Mouse (Mus musculus): ENCODE measurements around the gene Unc5b.

Unc5b gene

GRCm38 (mm10) chr10:60820552-60820951, 10.8 kb downstream of the Unc5b start:
- peak; percentile 81 for DNase-seq

DNA sequence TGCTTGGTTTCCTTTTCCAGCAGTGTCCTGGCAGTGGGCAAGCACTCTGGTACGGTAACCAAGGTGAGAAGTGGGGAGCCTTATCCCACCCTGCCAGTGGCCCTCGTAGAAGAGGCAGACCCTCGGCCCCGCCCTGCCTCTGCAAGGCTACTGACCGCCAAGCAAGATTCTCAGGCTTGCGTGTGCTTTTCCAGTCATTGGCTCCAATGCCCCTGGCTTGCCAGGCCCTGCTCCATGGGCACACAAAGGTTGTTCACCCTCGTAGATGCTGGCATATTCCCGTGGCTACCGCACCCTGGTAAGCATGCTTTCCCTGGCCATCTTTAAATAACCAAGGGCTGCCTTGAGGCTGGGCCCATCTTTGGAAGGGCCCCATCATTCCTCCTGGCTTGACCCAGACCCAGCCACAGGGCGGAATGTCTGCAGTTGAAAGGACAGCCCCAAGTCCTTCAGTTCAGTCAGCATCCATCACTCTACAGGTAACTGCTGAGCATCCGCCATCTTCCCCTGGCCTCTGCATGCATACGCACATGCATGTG, 11.7 kb downstream of the Unc5b start:
- DNase-seq = no peak

DNA sequence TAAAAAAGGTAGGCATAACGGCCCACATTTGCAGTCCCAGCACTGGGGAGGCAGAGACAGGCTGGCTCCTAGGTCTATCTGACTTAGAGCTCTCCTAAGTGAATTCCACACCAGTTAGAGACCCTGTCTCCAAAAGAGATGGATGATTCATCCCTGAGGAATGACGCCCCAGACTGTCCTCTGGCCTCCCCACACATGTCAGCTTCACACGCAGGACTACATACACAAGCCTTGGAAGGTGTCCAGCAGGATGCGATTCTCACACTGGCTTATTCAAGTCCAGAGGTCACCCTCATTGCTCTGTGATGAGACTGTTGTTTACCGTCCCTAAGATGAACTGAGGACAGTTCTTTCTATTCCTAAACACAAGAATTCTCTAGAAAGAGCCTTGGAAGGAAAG, 12.2 kb downstream of the Unc5b start:
- no peak for DNase-seq

- DNase-seq = no peak
Observed at GRCm38 (mm10) chr10:60818708-60819107, 12.7 kb downstream of the Unc5b start.

- no peak for DNase-seq
Observed at GRCm38 (mm10) chr10:60817868-60818267, 13.5 kb downstream of the Unc5b start.

DNA sequence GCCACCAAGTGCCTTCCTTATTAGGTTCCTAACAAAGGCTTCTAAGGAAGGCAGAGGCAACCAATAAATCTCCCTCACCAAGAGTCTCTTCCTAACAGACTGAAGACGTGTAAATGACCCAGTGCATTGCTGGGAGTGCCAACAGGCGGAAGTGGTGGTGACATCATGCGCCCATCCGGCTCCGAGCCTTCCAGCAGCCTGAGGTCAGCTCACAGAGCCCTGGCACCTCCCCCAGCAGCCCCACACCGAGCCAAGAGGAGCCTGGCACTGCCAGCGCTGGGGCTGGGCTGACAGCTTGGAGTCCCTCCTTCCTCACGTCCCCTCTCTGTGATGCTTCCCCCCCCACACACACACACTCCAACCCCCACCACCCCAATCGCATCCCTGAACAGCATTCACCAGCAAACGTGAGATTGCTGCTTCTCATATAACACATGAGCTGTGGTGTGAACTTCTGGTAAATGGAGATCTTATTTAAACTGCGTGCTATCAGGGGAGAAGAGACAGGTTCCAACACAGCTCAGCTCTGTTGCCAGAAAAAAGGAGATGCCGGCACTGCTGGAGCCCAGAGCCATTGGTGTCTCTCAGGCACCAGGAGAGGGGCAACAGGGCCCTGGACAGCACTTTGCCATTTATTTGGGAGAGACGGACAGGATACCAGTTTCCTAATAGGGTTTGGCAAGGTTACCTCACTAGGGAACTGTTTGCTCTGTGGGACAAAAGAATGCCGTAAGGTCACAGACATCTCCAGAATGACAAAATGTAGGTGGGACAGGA, 14.3 kb downstream of the Unc5b start:
- peak; percentile 59 for DNase-seq

DNA sequence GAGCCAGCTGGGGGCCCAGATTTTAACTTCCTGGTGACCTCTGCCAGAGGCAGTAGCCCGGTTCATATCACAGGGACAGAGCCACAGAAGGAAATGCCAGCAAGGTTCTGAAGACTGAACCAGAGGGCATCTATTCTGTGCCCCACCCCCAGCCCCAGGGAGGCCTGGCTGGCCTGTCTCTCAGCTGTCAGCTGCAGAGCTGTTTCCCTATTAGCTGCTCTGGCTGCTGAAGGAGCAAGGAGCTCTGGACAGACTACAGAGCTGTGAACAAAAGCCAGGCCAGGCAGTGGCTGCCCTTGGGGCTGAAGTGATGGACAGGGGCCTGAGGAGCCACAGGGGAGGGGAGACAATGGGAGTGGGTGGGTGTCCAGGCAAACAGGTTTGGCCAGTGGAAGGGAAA, 15.5 kb downstream of the Unc5b start:
- DNase-seq = peak; percentile 50

- DNase-seq = no peak
Observed at GRCm38 (mm10) chr10:60815059-60815458, 16.3 kb downstream of the Unc5b start.

- no peak for DNase-seq
Observed at GRCm38 (mm10) chr10:60814444-60815057, 16.8 kb downstream of the Unc5b start.

DNA sequence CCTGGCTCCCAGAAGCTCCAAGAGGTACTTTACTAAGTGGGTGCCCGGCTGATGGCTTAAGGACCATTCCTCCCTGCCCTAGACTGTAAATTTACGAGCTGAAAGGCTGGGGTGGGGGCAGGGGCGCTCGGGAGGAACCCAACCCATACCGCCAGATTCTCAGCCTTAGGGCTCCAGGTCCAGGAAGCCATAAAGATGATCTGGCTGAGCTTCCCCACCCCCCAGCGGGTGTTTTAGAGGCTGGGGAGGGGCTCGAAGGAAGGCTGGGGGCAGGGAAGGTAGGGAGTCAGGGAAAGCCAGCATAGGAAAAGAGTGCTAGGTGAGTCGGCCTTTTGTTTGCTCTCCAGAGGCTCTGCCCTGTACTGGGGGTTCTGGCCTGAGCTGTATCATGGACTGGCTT, 17.8 kb downstream of the Unc5b start:
- DNase-seq = no peak

GRCm38 (mm10) chr10:60811792-60812525, 19.4 kb downstream of the Unc5b start:
- DNase-seq = no peak

DNA sequence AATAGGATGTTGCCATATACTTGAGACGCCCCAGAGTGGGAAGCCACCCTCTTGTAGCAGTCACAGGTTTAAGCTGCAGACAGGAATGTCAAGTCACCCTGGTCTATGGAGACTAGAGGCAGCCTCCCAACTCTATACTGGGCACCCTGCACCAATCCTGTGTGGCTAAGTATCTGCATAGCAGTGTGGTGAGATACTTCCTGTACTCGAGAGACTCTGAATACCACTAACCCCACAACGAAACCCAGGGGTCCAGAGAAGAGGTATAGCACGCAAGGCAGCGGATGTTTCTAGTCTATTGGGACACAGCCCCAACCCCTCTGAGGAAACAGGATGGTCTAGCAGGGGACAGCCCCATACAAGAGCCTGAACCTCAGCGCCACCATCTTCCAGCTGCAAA, 22.9 kb downstream of the Unc5b start:
- no peak for DNase-seq

DNA sequence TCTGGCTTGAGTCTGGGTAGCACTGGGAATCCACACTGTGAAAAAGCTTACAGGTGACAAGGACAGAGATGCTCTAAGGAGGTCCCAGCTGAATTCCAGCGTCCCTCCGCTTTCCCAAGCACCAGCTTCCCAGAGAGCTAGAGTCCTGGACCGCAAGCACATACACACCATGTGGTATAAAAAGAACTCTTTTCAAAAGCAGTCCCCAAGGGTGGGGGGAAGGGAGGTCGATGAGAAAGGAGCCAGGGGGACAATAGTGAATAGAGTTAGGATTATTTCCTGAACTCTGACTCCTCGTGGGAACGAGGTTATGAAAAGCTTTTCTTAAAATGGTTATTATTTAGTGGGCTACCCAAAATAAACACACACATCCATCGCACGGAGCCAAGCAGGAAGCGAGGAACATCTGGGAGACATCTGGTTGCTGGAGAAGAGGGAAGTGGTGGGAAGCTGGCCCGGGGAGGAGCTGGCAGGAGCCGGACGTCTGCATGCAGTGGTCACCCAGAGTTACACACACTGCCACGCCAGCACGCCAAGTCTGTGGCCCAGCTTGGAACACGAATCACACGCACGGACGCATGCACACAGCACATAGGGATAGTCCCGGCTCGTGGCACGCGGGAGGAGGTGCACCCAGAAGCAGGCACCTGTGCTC, 23.7 kb downstream of the Unc5b start:
- no peak for DNase-seq

- DNase-seq = no peak
Observed at GRCm38 (mm10) chr10:60806207-60806538, 25.2 kb downstream of the Unc5b start.

DNA sequence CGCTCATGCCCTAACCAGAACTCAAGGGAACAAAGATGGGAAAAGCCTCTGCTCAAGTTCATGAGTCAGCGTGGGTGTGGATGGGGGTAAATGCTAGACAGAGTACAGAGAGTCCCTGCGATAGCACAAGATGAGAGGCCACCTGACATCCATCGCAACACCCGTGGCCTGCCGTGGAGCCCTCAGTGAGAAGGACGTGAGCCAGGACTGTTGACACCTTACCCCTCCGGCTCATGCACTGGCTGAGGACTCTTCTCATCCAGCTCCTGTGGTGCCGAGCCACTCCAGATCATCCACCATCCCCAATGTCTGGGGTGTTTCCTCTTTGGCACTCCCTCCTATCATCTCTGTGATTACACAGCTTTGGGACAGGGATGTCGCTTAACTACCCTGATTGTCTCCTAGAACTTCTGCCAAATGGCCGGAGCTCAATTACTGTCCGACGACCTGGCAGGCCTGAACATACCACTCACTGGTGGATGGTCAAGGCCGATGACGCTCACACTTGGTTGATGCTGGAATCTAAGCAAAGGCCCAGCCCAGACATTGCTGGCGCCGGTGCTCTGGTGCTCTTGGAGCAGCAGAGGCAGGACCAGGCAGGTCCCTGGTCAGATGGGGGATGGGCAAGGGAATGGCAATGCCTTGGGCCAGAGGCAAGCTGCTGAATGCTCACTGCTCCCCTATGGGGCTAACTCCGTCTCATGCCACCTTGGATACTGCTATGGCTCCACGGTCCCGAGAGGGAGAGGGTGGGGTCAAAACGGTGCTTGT, 25.8 kb downstream of the Unc5b start:
- no peak for DNase-seq

- DNase-seq = no peak
Observed at GRCm38 (mm10) chr10:60804865-60805264, 26.5 kb downstream of the Unc5b start.

GRCm38 (mm10) chr10:60803971-60804370, 27.4 kb downstream of the Unc5b start:
- DNase-seq = no peak

GRCm38 (mm10) chr10:60801898-60802412, 29.4 kb downstream of the Unc5b start:
- DNase-seq = no peak

GRCm38 (mm10) chr10:60801168-60801897, 30.0 kb downstream of the Unc5b start:
- DNase-seq = no peak

- DNase-seq = no peak
Observed at GRCm38 (mm10) chr10:60800295-60801167, 30.9 kb downstream of the Unc5b start.
